Mouse (Mus musculus) heart, adult 2 months (tissue): ENCODE data around the gene Tnk2. TPM values are rescaled to one million over a fixed set of nuclear protein-coding genes. Genes with fewer than 3 reads are reported as not detected.

Experiments used
- DNase-seq, 2 experiments: peaks; one replicate each; pipeline ENCODE4 v3.0.0; 2021
- H3K27ac ChIP-seq: fragments of 200-600 bp; 2 replicates; pipeline ENCODE4 v1.8.1; 2022
- H3K27me3 ChIP-seq: fragments of 200-500 bp; 2 replicates; pipeline ENCODE4 v1.6.1; 2012; ENCODE audit warnings: mild to moderate bottlenecking, low read length, inconsistent platforms, mixed read lengths; ENCODE audit not compliant: control insufficient read depth, insufficient read depth
- H3K36me3 ChIP-seq: fragments of 200-500 bp; 2 replicates; pipeline ENCODE4 v1.6.1; 2012; ENCODE audit warnings: low read length, inconsistent platforms; ENCODE audit not compliant: control insufficient read depth, insufficient read depth
- H3K4me1 ChIP-seq: fragments of 200-500 bp; 2 replicates; pipeline ENCODE4 v1.6.1; 2011; ENCODE audit warnings: low read length; ENCODE audit not compliant: control insufficient read depth, insufficient read depth
- H3K4me3 ChIP-seq: fragments of 200-600 bp; 2 replicates; pipeline ENCODE4 v1.8.1; 2022
- H3K79me2 ChIP-seq: fragments of 200-500 bp; replicated peaks from 2 replicates; pipeline ENCODE4 v1.6.1; 2012; ENCODE audit warnings: mild to moderate bottlenecking, inconsistent platforms, low read length, moderate library complexity, mixed read lengths; ENCODE audit not compliant: control insufficient read depth, insufficient read depth
- H3K9ac ChIP-seq: fragments of 200-500 bp; 2 replicates; pipeline ENCODE4 v1.6.1; 2012; ENCODE audit warnings: low read depth, mild to moderate bottlenecking, control low read depth, inconsistent platforms, low read length, mixed read lengths
- CTCF ChIP-seq: fragments of 200-600 bp; IDR thresholded peaks from 2 replicates; pipeline ENCODE4 v1.8.1; 2022; ENCODE audit warnings: antibody characterized with exemption, mild to moderate bottlenecking, moderate library complexity
- EP300 ChIP-seq: fragments of 200-500 bp; IDR thresholded peaks from 2 replicates; pipeline ENCODE4 v1.6.1; 2011; ENCODE audit warnings: low read depth, low read length, control low read depth; ENCODE audit not compliant: insufficient read depth
- POLR2A ChIP-seq: fragments of 200-500 bp; IDR thresholded peaks from 2 replicates; pipeline ENCODE4 v1.6.1; 2011; ENCODE audit warnings: mild to moderate bottlenecking, low read depth, low read length, control low read depth; ENCODE audit not compliant: insufficient read depth
- WGBS: fragments of 180-500 bp; shearing (Covaris S2); methylation state at CpG from one replicate; pipeline ENCODE4 v1.1.7; 2018; 5-methylcytosine and 5-hydroxymethylcytosine counted together
- intact Hi-C: fragments of 180-260 bp; cut with DNase I; formaldehyde crosslinking; loops from one replicate; pipeline ENCODE4 v1.15.1; 2025
- polyA plus RNA-seq: library from polyadenylated mRNA; depleted of rRNA; stranded (reverse); fragments of >200 nt; gene quantifications from 2 replicates; pipeline ENCODE4 v1.2.3, GENCODE M21; 2012
- total RNA-seq, 2 experiments: library from RNA; stranded (reverse); gene quantifications; 2 replicates each; pipeline ENCODE4 v1.2.3; 2021

Gene Tnk2
- total and polyA plus RNA-seq, 3 experiments = 17.8 to 37.0 (median 19.6) TPM

DNA sequence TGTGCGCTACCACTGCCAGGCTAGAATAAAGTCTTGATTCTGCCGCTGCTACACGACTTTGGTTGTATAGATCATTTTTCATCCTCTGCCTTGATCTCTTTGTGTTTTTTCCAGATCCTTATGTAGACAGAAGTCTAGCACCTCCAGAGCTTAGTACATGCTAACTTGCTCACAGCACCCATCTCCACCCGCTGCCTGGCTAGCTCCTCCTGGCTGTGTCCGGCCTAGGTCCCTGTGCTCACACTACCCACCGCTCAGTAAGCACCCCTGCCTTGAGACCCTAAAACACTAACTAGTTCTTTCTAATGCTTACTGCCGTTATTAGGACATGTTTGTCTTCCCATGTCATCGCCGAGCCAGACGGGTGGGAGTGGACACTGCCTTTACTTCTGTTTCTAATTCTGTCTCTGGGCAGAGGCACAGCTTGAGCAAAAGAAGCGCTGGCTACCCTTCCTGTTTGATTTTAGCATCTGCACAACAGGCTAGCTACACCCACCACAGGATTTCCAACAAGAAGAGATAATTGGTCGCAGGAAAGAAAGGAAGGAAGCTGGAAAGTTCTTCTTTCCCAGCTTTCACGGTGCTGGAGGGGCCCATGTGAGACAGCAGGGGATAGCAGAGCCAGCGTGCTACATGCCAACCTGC, 66.9 kb downstream of the Tnk2 start:
- H3K27me3 ChIP-seq = no peaks in the 10 kb centered on the region
- 39% methylated on average over 14 of the region's 14 CpGs for WGBS
- TF ChIP-seq POLR2A = no peak
- no peak for TF ChIP-seq EP300
- TF ChIP-seq CTCF = no peak
- H3K4me1 ChIP-seq = peaks cover 4% of the 10 kb centered on the region
- H3K79me2 ChIP-seq = no peaks in the 10 kb centered on the region
- no peaks in the 10 kb centered on the region for H3K36me3 ChIP-seq
- no peak overlapping the region for H3K9ac ChIP-seq
- H3K27ac ChIP-seq = no peak overlapping the region
- H3K4me3 ChIP-seq = no peak overlapping the region
- intact Hi-C loops = loop anchor here (10.0 kb wide), 1 partner anchor 314 kb away; no protein-coding TSS in a partner anchor
- no peak for DNase-seq

DNA sequence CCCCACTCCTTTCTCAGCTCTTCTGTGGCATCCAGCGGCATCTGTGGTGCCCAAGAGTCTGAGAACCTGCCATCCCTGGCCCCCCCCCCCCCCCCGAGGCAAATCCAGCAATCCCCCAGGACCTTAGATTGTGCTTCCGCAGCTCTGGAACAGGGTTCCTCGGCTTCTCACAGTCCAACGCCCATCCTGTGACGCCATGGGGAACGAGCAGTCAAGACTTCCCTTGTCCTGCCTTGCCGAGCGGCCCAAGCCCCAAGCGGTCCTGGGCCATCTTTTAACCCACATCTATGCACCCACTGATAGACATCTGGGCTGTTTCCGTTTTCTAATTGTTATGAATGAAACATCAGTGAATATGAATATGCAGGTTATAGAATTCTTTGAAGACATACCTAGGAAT, 68.5 kb downstream of the Tnk2 start:
- no peak overlapping the region for H3K9ac ChIP-seq
- no peaks in the 10 kb centered on the region for H3K79me2 ChIP-seq
- no peak overlapping the region for H3K4me3 ChIP-seq
- no peaks in the 10 kb centered on the region for H3K36me3 ChIP-seq
- peaks cover 4% of the 10 kb centered on the region for H3K4me1 ChIP-seq
- DNase-seq = no peak
- WGBS = 72% methylated on average over 11 of the region's 11 CpGs
- no peaks in the 10 kb centered on the region for H3K27me3 ChIP-seq
- no peak overlapping the region for H3K27ac ChIP-seq
- TF ChIP-seq POLR2A (no peak), EP300 (no peak), CTCF (no peak)
- intact Hi-C loops = loop anchor here (10.0 kb wide), 1 partner anchor 313 kb away; no protein-coding TSS in a partner anchor

DNA sequence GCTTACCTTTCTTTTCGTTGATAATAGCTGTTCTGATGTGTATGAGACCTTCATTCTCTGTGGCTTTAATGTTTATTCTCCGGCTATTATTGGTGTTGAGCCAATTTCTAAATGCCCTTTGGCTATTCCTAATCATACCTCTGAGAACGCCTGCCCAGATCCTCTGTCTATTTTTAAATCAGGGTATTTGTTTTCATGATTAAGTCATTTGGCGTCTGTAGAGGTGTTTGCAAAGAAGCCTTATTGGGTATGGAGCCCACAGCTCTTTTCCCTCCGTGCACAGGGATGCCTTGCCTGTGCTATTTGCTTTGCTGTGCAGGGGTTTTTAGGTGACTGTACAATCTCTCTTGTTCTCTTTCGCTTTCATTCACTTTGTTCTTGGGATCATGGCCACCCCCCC, 69.9 kb downstream of the Tnk2 start:
- peak overlapping the region; percentile 66 for H3K27ac ChIP-seq
- peaks cover 4% of the 10 kb centered on the region for H3K4me1 ChIP-seq
- intact Hi-C loops = loop anchor here (10.0 kb wide), 1 partner anchor 311 kb away; no protein-coding TSS in a partner anchor
- H3K4me3 ChIP-seq = no peak overlapping the region
- no peak for TF ChIP-seq POLR2A
- TF ChIP-seq CTCF = no peak
- no peak for TF ChIP-seq EP300
- no peaks in the 10 kb centered on the region for H3K79me2 ChIP-seq
- no peaks in the 10 kb centered on the region for H3K36me3 ChIP-seq
- WGBS = 37% methylated on average over 6 of the region's 6 CpGs
- DNase-seq = no peak
- H3K27me3 ChIP-seq = no peaks in the 10 kb centered on the region
- no peak overlapping the region for H3K9ac ChIP-seq

DNA sequence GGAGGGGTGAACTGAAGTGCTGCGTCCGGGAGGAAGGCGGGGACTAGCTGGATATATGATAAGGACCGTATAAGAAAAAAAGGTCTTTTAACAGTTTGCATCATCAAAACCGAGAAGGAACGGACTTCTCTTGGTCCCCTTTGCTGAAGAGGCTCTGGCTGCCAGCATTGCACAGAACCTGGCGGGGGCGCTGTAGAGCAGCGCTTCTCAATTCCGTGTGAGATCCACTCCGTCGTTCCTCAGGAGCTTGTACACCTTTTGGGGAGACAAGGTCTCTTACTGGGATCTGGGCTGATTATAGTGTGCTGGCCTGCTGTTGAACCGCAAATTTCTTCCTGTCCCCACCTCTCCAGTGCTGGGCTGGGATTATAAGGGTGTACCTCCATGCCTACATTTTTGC, 71.7 kb downstream of the Tnk2 start:
- no peak for DNase-seq
- H3K9ac ChIP-seq = no peak overlapping the region
- WGBS = 23% methylated on average over 13 of the region's 13 CpGs
- no peak overlapping the region for H3K27ac ChIP-seq
- TF ChIP-seq POLR2A = no peak
- TF ChIP-seq CTCF = peak; percentile 58
- peaks cover 4% of the 10 kb centered on the region for H3K4me1 ChIP-seq
- H3K79me2 ChIP-seq = no peaks in the 10 kb centered on the region
- no peaks in the 10 kb centered on the region for H3K27me3 ChIP-seq
- intact Hi-C loops = loop anchor here (10.0 kb wide), 1 partner anchor 309 kb away; no protein-coding TSS in a partner anchor
- no peaks in the 10 kb centered on the region for H3K36me3 ChIP-seq
- H3K4me3 ChIP-seq = no peak overlapping the region

DNA sequence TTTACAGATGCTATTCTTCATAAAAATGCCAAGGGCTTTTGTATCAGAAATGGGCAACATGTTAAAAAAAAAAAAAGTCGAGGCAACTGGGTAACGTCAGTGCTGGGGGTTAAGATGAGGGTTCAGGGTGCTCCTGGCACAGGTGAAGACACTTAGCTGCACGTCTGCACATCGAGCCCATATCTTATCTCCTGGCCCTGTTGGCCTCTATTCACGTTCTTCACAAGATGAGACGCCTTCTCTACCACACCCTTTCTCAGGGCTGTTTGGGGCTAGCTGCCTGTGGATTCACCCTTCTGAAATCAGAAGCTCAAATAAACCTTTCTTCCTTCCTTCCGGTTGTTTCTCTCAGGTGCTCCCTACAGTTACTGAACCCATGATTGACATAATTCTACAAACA, 79.5 kb downstream of the Tnk2 start:
- TF ChIP-seq EP300 (no peak), CTCF (no peak), POLR2A (no peak)
- DNase-seq = no peak
- intact Hi-C loops = no loop called here
- H3K4me1 ChIP-seq = no peaks in the 10 kb centered on the region
- no peak overlapping the region for H3K27ac ChIP-seq
- H3K36me3 ChIP-seq = no peaks in the 10 kb centered on the region
- H3K9ac ChIP-seq = no peak overlapping the region
- no peak overlapping the region for H3K4me3 ChIP-seq
- 34% methylated on average over 7 of the region's 7 CpGs for WGBS
- H3K27me3 ChIP-seq = no peaks in the 10 kb centered on the region
- H3K79me2 ChIP-seq = no peaks in the 10 kb centered on the region

DNA sequence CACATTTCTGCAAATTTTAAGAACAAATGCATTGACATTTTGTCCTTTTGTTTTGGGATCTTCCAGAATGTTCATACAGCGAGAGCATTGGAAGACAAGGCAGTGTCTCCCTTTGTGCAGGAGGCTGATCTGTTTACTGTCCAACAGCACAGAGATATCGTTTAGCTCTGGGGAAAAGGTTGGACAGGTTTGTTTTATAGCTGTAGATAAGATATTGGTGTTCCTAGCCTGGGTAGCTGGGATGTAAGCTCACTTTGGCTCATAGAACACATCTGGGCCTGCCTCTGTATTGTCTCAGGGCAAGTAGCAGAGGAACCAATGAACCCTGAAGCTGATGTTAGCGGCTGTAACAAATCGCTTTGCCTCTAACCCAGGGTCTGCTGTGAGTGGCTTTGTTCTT, 80.1 kb downstream of the Tnk2 start:
- WGBS = 72% methylated on average over 4 of the region's 4 CpGs
- no peaks in the 10 kb centered on the region for H3K36me3 ChIP-seq
- no peak overlapping the region for H3K4me3 ChIP-seq
- no peaks in the 10 kb centered on the region for H3K79me2 ChIP-seq
- H3K27ac ChIP-seq = no peak overlapping the region
- H3K4me1 ChIP-seq = no peaks in the 10 kb centered on the region
- TF ChIP-seq CTCF = no peak
- TF ChIP-seq EP300 = no peak
- TF ChIP-seq POLR2A = no peak
- intact Hi-C loops = no loop called here
- H3K9ac ChIP-seq = no peak overlapping the region
- no peak for DNase-seq
- H3K27me3 ChIP-seq = no peaks in the 10 kb centered on the region
